Mouse (Mus musculus) ES-CJ7 (cell line): ENCODE measurements at regions not wholly inside any gene's neighbourhood (a gene's known extent, or its start where the extent isn't known, plus 50 kb on each side); places are given as distances from the start of the nearest gene placed in this dataset.
"Not testable (repeated sequence)": the region's sequence is repeated elsewhere in the genome, so short reads cannot be mapped to it uniquely, and the experiment has no call there.

Source experiments
- DNase-seq: peaks from one replicate; pipeline ENCODE4 v3.0.0; 2011; ENCODE audit warnings: low read depth, low spot score

DNA sequence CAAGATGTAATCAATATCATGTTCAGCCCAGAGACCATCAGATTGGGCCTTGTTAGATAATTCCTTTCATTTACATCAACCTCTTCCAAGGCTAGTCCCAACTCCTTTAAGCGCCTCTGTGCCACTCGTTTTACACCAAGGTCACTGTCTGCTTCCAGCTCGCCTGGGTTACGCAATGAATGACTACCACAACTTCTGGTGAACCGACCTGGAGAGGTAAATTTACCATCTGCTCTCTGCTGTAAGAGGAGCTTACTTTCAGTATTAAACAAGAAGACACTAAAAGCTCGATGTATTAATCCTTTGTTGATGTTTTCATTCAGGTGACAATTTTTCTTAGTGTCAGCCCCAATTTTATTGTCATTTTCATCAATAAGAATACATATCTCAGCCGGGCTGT, 51.7 kb upstream of the Fam174b start:
- DNase-seq, result no peak

DNA sequence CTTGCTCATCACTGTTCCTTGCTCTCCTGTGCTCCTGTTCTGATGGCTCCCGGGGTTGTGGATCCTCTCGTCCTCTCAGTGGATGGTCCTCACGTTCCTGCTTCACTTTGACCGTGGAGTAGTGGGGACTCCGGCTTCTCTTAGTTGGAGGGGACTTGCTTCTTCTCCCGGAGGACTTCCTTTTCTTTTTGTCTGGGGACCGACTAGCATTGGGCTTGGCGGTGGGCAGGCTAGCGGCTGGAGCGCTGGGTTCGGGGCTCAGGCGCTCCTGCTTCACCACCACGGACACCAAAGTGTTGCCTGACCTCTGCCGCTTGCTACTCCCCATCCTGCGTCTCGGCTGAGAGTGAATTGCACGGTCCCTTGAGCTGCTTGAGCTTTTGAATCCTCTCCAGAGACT, 53.9 kb upstream of the Fam174b start:
- not testable (repeated sequence) for DNase-seq

DNA sequence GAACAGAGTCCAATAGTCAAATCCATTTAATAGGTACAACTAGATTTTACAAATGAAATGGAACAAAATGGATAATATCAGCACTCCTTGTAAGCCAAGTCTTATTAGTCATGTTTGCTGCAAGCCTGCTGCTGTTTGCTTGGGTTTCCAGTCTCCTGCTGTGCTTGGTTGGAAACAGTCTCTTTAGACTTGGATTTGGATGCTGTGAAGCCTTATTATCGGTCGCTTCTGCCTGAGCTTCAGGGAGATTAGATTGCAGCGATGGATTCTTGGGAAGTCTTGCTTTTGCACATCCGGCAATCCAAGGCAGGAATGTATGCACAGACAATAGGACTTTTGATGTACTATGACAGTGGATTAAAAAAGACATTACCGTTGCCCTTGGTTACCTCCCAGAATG, 57.3 kb upstream of the Fam174b start:
- no peak for DNase-seq

DNA sequence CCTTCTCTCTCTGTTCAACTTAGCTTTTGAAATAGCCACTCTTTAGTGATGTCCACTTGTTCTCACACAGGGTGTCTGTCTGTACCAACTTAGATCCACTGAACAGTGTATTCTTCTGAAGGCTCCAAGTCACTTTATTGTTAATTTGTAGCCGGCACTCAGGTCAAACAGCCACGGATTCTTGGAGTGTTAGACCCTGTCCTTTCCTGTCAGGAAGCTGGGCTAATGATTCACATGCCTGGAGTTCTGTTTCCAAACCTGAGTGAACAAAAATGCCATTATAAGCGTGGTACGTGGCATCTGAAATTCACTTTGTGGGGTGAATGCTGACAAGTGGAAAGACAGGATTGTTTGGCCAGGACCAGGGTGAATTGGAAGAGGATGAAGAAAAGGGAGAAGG, 69.5 kb upstream of the Fam174b start:
- DNase-seq, result no peak

DNA sequence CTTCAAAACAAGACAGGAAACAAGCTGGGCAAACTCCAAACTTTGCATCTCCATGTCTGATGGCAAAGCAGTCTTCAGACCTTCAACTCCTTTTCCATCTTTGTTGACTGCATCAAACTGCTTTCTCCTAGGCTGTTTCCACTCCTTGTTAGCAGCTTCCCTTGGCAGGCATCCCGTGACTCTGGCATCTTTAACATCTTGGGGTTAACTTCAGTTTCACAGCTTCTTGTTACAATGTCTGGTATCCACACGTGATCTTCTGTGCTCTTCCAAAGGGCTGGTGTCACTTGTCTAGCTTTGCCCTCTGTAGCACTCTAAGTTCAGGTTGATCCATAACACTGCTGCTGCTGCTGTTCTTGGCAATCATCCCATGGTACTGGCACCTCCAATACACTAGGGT, 71.3 kb upstream of the Fam174b start:
- no peak for DNase-seq

DNA sequence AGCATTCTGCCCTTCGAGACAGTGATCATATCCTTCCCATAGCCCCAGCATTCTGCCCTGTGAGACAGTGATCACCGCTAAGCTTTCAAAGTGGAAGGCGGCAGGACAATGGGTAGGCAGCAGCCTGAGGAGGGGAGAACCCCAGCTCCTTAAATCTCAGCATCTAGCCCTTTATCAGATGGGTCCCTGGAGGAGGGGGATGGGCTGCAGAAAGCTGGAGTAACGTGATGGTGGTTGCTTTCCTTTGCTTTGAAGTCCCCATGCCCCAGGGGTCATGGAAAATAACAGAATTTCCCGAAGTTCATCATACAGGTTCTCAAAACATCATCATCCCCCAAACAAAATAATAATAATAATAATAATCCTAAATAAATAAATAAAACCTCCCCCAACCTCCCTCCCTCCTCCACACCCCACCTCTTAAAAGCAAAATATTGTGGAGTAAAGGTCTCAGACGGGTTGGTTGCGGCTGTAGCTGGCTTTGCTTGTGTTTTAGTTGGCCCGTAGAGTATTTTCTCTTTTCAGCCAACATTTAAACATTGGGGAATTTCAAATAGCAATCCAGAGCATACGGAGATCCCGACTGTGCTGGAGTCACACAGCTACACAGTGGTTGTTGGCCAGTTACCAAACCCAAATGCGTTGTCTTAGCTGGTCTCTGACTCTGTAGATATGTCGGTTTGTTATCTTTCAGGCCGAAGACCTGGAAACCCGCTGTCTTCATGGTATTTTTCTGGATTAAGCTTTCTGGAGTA, 73.0 kb upstream of the Fam174b start:
- no peak for DNase-seq

DNA sequence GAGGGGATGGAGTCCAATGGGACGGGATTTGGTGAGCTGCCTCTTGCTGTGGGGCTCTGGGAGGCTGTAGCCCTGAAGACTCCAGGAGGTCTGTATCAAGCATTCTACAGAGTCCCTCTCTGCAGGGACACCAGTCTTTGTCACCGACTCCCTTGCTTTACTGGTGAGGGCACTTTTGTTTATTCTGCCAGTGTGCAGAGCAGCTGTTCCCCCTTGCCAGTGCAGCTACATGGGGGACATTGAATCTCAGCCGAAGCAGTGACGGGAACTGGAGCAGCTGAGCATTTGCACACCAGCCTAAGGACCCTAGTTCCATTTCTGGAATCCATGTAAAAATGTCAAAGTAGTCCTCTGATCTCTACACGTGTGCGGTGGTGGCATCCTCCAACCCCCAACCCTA, 75.1 kb upstream of the Fam174b start:
- DNase-seq, result no peak

DNA sequence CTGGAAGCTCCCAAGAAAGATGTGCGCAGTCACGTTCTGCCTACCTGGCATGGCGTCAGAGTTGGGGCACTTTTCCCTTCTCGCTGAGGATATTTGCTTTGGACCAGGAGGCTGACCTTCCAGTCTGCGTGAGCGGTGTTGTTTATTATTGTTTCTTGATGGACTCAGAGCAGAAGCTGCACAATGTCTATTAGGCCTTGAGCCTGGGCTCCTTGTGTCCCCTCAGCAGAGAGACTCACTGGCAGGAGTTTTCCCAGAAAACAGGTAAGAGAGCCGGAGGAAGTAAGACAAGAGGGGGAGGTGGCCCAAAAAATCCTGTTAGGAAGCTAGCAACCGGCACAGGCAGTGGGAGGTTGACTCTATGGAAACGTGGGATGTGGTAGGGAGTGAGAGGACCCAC, 77.6 kb upstream of the Fam174b start:
- DNase-seq, result no peak

DNA sequence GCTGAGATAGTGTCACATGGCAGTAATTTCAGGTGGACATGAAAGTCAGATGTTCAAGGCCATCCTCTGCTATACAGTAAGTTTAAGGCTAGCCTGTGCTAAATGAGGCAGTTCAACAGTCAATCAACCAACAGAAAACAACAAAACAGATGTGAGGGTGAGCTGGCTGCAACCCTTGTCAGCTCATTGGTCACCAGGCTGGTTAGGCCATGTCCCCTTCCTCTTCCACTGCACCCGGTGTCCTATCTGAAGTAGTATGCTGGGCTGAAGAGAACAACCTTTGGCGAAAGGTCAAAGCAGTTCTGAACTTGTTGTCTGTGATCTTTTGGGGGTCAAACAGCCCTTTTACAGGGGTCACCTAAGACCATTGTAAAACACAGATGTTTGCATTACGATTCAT, 78.2 kb upstream of the Fam174b start:
- DNase-seq, result no peak

DNA sequence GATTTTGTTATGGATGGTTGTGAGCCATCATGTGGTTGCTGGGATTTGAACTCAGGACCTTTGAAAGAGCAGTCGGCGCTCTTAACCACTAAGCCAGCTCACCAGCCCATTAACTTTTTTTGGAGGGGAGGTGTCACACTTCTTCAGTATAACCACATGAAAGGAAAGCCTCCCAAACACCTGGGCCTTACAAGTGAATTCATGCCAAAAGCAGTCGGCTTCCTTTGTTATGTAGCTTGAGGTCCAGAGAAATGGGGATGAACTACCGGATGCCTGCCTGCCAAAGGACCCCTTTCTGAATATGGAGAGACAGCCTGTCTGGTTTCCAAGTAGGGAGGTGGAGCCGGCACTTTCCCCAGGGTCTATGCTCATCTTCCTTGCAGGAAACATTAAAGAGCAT, 80.6 kb upstream of the Fam174b start:
- DNase-seq, result peak; percentile 87

DNA sequence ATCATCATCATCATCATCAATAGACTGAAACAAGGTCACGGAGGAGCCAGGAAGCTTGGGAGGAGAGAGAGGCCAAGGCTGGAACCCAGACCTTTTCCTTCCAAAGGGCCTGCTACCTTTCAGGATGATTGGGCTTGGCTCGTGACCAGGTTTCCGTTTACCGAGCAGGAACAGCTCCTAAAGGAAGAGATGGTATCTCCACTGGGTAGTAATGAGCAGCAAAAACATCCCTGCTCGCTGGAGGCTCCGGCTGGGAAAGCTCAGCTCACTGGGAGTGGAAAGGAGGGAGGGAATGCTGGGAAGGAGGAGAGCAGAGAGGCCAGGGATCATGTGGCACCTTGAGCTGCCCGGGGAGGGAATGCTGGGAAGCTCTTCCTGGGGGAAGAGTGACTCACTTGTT, 82.8 kb upstream of the Fam174b start:
- DNase-seq, result no peak

DNA sequence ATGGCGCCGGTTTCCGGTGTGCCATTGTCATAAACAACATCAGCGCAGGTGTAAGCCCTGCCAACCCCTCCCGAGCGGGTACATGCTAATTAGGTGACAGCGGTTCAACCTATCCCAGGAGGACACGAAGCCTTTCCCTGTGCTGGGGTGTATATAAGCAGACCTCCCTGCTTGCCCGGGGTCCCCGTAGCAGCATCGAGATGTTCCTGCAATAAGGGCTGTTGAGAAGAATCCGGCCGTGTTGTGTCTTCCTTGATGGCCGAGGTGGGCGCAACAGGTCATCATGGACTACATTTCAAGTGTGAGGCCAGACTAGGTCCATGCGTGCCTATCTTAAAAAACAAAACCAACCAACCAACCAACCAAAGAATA, 83.7 kb upstream of the Fam174b start:
- DNase-seq, result not testable (repeated sequence)

DNA sequence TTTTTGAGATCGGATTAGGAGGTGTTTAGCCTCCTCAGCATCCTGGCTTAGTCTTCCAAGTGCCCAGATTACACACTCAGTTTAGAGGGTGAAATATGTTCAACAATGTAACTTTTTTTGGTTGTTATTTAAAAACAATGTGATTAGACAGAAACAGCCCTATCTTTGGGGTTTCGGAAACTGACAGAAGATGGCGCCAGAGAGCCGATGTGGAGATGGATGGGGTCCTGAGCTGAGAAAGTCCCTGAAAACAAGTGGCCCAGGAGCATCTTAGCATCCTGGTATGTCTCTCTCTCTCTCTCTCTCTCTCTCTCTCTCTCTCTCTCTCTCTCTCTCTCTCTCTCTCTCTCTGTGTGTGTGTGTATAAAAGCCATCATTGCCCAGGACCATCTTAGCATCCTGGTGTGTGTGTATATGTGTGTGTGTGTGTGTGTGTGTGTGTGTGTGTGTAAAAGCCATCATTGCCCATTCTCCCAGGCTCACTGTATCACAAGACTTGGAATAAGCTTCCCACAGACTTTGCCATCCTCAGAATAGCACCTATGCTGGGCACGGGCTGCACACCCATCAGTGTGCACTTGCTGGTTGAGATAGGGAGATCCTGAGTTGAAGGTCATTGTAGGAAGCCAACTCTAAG, 84.2 kb upstream of the Fam174b start:
- peak; percentile 73 for DNase-seq

DNA sequence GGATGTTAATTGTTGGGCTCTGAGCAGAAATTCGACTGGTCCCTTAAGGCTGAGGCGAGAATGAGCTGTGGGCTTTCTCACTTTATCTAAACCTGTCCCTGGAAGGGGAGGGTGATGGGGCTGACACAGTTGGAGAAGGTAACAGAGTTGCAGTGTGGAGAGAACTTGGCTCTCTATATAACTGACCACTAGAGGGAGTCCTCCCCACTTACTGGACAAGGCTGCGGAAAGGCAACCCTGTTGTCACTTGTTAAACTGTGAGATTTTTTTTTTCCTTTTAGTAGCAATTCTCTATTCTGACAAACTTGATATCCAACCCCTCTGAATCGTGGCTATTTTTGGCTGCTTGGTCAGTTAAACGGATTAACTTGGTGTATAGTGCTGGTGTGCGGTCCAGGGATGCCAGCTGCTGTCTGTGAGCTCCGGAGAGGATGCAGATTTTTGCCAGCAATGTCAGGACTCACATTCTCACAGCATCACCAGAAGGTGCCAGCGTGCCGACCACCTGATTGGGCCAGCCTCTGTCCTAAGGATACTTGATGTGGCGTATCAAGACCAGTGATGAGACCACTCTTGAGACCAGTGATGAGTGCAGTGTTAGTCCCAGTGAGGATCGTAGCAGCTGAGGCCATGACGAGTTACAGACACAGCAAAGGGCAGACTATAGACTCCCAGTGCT, 85.8 kb upstream of the Fam174b start:
- peak; percentile 80 for DNase-seq

DNA sequence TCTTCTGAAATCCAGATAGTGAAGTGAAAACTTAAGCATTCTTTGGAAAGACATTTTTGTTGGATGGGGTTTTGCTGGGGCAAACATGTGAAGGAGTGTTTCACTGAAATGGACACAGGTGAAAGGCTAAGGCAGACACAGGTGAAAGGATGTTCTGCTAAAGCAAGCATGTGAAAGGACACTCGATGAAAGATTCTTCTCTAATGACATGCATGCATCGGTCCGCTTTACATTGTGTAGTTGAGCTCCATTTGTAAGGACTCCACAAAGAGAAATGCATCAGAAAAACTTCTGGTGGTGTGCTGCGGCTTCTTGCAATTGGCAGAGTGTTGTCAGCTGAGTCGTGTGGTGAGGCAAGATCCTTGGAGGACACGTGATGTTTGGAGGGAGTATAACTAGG, 89.2 kb upstream of the Fam174b start:
- DNase-seq, result no peak

DNA sequence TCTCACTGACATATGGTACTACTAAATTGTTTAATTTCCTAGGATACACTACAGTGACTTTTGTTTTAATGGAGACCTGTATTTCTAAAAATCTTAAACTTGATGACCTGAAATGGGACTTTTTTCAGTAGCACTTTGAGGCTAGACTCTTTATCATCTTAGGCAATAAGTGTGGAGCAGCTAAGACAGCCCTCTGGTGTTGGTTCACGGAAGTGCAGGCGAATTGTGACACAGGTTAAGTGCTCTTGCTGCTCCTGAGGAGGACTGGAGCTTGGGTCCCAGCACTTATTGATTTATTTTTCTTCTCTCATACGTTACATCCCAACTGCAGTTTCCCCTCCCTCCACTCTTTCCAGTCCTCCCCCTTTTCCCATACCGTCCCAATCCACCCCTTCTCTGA, 92.1 kb upstream of the Fam174b start:
- DNase-seq, result peak; percentile 93

DNA sequence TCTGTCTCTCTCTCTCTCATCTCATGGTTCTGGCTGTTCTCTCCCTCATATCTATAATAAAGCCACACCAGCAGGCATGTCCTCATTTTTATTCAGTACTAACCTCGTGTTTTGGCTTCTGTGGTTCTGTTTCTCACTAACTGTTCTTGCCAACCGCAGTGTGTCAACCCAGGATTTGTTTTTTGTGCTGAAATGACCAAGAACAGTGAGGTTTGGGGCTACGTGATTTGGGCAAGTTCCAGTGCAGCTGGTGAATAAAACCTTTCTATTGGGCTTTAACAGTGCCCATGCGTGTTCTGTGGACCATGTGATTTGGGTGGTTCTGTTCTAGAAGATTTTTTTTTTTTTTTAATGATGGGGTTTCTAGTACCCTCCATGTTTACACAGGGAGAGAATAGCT, 93.0 kb upstream of the Fam174b start:
- no peak for DNase-seq

DNA sequence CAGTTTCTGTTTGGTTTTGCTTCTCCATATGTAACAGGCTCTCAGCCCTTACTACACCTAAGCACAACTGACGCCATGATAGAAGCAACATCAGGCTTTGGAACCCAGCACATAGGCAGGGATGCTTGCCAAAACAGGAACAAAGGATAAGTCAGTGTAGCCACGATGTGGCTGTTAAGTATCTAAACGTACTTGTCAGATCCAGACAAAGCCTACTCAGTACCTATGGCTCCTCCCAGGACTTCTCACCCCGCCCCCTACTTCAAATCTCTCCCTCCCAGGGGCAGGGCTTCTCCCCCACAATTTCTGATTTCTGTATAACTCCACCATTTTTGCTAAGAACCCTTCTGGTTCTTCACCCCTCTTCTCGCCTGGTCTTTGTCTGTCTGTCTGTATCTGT, 93.4 kb upstream of the Fam174b start:
- DNase-seq, result peak; percentile 44

DNA sequence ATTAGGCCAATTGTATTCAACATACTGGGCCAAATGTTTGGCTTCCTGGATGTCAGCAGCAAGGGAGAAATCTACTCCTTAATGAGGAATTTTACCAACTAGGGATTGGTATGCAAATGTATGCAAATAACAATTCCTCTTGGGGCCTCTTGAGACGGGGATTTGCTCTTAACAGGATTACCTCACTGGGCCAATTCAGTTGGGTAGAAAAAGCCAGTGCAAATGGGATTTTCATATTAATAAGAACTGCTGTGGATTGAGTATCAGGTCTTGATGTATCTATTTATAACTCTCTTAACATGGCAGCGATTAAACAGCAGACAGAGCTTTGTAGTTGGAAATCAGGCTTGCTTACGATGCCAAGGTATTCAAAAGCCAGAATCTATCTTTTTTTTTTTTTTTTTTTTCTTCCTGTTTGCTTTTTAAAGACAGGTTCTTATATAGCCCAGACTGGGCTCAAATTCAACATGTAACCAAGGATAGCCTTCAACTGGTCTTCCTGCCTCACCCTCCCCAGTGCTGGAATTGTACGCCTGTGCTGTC, 95.7 kb upstream of the Fam174b start:
- DNase-seq, result no peak

DNA sequence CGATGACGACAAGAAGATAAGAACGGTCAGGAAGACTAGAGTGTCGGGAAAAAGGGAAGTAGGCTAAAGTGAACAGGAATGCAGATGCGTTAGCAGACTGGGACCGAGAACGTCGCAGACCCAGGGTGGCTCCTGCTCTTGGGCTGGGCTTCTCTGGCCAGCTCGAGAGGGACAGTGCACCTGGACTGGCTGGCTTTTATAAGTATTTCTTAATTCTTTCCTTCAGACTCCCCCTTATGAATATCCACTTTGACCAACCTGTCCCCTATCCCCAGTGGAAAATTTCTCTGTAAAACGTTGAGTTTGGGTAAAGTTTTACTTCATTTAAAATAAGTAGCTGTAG, 96.1 kb upstream of the Fam174b start:
- no peak for DNase-seq

DNA sequence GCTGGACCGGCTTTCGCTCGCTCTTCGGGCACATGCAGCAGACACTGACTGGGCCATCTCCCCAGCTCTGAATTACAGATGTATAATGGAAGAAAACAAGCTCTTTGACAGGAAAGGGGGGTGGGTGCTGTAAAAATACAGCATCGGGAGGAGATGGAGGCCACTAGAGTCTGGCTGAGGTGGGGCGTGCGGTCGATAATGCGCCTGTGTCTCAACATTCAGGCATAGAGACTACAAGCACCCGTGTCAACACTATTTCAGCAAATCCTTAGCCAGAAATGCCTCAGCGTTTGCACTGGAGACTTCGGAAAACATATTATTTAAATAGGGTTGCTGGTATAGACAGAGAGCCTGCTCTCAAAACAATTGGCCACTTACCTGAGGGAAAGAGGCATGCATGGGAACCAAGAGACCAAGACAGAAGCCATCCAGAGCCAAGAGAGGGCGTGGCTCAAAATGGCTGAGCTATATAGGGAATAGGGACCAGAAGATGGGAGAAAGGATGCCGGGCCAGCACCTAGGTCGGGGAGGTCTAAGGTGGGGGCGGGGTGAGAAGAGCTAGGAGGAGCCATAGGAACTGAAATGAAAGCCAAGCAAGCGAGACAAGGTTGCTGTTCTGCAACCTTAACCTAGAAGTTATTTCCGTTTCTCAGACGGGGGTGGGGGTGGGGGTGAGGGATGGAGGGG, 96.7 kb upstream of the Fam174b start:
- peak; percentile 44 for DNase-seq

DNA sequence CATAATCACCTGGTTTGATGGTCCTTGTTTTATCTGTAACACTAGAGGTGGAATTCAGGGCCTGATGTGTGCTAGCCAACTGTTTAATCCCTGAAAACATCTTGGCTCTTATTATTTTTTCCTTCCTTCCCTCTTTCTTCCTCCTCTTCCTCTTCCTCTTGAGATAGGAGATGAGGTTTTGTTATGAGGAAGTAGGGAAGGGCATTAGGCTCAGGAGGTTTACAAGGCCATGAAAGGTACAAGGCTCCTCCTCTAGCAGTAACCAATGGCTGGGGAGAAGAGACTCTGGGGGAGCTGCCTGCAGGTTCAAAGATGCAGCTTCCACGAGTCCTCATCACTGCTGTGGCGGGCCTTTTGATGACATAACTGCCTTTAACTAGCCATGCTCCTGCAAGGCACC, 98.6 kb upstream of the Chd2 start:
- no peak for DNase-seq

DNA sequence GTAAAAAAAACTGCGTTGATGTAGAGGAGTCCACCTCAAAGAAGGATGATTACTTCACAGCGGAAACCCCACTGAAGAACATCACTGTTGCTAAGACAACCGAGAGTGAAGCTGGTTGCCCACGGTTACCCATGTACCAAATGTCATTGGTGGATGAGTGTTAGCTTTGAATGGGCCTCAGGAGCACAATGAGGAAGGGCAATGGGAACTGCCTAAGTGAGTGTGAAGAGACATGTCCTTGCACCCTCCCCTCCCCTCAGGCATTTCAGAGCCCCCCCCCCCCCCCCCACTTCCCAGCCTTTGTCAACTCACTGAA, 96.1 kb upstream of the Chd2 start:
- no peak for DNase-seq
